Mouse (Mus musculus) left cerebral cortex, postnatal 14 days (tissue): ENCODE data around the gene Ep300. TPM values are rescaled to one million over a fixed set of nuclear protein-coding genes. Genes with fewer than 3 reads are reported as not detected.

Experiments used
- DNase-seq, 2 experiments: peaks; one replicate each; pipeline ENCODE4 v3.0.0; 2021 to 2022; ENCODE audit warnings: low spot score in 2 of 2, mixed read lengths in 1 of 2
- intact Hi-C: fragments of 180-260 bp; cut with DNase I; formaldehyde crosslinking; loops from one replicate; pipeline ENCODE4 v1.15.1; 2025
- long read RNA-seq, 2 experiments: library from polyadenylated mRNA; stranded (forward); transcript quantifications; one replicate each; pipeline ENCODE4 v2.0.0; 2021
- total RNA-seq, 2 experiments: library from RNA; stranded (reverse); gene quantifications; 2 replicates each; pipeline ENCODE4 v1.2.3; 2021

Ep300 gene
- 10 to 100 TPM; 57.9 to 58.3 TPM for total RNA-seq
- long read RNA-seq, experiment 1, partial matches to known transcripts = 0 of 12 reads
- long read RNA-seq, experiment 1, other reads (novel, unspliced or antisense) = 10 of 12 reads
- long read RNA-seq, experiment 2, partial matches to known transcripts = 0 of 7 reads
- long read RNA-seq, experiment 2, other reads (novel, unspliced or antisense) = 7 of 7 reads

DNA sequence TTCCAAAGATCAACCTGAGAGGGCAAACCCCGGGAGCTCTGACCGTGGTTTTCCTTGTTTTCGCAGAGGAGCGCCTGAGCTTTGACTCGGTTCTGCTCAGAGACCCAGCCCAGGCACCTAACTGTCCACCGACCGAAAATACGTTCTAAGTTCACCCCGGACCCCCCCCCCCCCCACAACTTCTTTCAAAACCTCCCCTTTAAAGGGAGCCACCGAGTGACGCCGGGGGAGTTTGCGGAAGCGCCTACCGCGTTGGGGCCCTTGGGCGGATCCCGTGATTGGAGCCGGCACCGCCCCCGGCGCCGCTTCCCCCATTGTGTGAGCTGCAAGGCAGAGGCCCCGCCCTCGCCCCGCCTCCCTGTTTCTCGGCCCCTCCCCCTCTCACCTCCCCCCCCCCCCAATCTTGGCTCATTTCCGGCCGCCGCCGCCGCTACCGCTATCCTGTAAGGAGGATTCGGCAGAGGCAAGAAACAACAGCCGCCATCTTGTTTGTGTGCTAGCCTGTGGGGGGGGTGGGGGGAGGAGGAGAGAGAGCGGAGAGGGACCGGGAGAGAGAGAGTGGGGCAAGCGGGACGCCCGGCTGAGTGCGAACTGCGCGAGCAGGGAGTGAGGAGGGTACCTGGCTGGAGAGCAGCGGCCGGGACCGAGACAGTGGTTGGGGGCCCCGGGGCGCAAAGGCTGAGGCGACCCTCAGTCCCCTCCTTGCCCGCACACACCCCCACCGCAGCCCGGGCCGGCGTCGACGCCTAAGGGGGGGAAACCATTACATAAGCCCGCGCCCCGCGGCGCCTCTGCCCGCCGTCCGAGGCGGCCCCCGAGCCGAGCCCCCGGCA is at the start of gene Ep300:
Gene Ep300 (plus strand): TSS at position 439 of the 833 bp plus-strand sequence.
- DNase-seq = peak; percentile 98
- intact Hi-C loops = loop anchor here (2.0 kb wide), 2 partner anchors 62 to 118 kb away; partner anchors contain the start of gene Rbx1

DNA sequence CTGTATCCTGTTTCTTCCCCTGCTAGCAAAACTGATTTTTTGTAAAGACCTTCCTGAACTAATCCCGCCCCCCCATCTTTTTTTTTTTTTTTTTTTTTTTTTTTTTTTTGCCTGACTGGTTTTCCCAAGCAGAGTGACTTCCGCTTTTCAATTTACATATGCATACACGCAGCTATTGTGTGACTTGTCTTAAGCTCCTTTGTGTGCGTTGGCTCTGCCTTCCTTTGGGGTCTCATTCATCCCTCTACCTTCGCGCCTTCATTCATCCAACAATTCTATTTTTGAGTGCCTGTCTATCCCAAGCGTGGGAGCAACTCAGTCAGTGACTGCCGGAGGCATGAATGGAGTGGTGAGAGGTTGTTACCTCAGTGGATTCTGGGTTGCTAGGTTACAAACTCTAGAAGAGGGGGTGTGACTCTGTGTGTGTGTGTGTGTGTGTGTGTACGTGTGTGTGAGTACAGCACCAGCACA is 49.2 kb upstream of the Ep300 start:
- peak; percentile 78 to 92 for DNase-seq
- intact Hi-C loops = no loop called here

DNA sequence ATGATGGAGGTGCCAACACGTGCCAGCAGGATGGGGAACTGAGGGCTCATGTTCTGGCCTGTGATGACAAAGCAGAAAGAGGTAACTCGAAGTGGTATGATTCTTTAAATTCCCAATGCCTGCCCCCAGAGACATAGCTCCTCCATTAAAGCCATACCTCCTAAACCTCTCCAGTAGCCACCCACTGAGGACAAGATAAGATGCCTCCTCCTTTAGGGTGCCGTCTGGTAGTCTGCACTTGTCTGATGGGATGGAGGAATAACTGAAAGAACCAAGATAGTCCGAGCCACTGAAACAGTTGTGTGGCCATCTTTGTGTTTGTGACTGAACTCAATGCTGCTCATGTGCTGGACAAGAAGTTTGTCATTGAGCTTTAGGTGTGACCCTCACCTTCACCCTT is 47.0 kb upstream of the Ep300 start:
- intact Hi-C loops = no loop called here
- no peak for DNase-seq

DNA sequence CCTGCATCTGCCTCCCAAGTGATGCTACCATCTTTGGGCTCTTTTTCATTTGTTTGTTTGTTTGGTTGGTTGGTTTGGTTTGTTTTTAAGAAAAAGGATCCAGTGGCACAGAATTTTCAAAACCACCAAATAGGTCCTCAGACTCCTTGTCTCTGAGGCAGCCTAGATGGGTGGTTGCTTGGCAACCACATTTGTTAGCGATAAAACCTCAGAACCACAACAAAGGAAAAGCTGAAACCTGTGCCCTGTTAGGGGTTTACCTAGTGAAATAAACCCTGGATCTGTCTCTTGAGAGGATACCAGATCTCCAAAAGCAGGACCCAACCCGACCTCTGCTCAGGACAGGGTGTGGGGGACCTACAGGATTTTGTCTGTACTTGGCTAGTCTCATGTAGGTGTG is 45.6 kb upstream of the Ep300 start:
- intact Hi-C loops = no loop called here
- DNase-seq = no peak

GRCm38 (mm10) chr15:81544916-81545315 is 40.2 kb upstream of the Ep300 start:
- no peak for DNase-seq
- intact Hi-C loops = no loop called here

DNA sequence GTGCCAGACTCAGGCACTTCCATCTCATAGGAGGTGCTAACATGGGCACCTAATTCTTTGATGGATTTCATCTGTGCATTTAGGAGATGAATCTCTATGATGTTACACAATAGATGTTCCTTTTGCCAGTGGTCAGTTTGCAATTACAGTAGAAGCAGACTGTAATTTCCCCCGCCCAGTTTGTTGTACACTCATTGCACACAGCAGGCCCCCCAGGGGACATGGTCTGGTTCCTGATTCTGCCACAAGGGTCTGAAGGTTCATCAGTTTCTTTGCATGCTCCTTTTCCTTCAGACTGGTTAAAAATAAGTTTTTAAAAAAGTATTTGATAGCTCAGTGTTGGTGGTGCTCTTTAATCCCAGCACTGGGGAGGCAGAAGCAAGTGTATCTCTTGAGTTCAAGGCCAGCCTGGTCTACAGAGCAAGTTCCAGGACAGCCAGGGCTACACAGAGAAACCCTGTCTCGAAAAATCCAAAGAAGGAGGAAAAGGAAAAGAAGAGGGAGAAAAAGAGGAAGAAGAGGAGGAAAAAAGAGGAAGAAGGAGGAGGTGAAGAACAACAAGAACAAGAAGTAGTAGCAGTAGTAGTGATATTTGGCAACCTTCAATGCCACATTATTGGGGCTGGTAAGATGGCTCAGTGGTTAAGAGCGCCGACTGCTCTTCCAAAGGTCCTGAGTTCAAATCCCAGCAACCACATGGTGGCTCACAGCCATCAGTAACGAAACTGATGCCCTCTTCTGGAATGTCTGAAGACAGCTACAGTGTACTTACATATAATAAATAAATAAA is 39.6 kb upstream of the Ep300 start:
- no peak for DNase-seq
- intact Hi-C loops = no loop called here

DNA sequence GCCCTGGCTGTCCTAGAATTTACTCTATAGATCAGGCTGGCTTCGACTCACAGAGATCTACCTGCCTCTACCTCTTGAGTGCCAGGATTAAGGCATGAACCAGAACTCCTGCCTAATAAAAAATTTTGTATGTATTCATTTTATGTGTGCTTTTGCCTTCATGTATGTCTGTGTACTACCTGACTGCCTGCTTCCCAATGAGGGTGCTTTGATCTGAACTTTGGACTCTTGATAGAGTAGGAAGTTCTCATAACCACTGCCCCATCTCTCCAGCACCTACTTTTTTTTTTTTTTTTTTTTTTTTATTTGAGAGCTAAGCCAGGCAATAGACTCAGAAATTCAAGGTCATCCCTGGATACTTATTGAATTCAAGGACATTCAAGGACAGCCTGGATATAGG is 31.7 kb upstream of the Ep300 start:
- intact Hi-C loops = no loop called here
- DNase-seq = no peak

DNA sequence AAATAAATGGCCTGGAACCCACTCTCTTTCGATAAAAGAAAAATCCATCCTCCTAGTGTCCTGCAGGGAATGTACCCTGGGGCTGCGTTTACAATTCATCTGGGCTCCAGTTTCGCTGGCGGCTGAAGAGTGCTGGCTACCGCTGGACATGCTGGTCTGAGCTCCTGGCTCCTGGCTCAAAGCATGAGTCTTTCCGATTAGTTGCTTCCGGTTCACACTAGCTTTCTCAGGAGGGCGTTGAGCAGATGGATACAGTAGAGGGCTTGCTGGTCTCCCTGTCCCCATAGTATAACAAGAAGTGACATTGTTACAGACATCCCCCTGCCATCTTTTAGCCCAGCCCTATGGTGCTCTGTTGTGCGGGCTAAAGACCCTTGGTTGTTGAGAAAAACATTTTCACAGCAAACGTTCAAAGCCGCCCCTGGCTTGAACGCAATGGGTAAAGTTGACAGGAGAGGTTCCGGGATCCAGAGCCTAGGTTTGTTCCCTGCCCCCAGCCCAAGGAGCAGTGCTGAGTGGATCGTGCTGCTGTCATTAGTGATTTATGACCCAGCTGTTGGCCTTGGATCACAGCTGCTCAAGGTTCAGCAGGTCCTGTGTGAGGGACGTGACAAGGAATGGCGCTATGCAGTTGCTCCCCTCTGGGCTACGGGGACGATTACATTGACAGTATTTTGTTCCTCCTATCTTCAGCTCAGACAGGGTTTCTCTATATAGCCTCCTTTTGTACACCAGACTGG is 30.4 kb upstream of the Ep300 start:
- no peak for DNase-seq
- intact Hi-C loops = no loop called here

DNA sequence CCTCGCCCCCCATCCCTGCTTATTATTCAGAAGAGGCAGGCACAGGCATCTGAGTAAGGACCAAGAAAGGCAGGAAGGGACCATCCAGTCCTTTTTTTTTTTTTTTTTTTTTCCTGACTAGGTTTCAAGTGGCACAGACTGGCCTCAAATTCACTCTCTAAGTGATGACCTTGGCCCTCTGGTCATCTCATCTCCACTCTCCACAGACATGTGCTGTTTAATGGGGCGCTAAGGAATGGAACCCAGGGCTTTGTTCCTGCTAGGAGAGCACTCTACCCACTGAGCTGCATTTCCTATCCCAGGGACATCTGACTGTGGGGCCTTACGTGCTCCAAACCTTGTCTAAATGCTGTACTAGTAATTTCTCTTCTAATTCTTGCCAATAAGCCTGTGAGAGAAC is 29.2 kb upstream of the Ep300 start:
- intact Hi-C loops = no loop called here
- DNase-seq = no peak

DNA sequence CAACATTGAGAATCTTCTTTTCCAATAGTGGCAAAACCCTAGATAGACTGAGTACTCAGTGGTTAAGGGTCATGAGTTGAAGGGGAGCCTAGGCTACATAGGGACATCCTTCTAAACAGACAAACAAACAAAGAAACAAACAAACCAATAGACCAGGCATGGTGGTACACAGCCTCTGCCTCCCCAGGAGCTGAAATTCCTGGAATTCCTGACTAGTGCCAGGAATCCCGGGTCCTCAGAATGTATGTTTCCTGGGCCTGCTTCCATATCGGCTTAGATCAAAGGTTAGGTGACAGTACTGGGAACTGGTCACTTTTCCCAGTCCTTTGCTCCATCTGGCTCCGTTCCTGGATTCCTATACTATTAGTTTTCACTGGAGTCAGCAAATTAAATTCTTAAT is 23.6 kb upstream of the Ep300 start:
- intact Hi-C loops = no loop called here
- DNase-seq = no peak

GRCm38 (mm10) chr15:81561996-81562395 is 23.2 kb upstream of the Ep300 start:
- no peak for DNase-seq
- intact Hi-C loops = no loop called here

DNA sequence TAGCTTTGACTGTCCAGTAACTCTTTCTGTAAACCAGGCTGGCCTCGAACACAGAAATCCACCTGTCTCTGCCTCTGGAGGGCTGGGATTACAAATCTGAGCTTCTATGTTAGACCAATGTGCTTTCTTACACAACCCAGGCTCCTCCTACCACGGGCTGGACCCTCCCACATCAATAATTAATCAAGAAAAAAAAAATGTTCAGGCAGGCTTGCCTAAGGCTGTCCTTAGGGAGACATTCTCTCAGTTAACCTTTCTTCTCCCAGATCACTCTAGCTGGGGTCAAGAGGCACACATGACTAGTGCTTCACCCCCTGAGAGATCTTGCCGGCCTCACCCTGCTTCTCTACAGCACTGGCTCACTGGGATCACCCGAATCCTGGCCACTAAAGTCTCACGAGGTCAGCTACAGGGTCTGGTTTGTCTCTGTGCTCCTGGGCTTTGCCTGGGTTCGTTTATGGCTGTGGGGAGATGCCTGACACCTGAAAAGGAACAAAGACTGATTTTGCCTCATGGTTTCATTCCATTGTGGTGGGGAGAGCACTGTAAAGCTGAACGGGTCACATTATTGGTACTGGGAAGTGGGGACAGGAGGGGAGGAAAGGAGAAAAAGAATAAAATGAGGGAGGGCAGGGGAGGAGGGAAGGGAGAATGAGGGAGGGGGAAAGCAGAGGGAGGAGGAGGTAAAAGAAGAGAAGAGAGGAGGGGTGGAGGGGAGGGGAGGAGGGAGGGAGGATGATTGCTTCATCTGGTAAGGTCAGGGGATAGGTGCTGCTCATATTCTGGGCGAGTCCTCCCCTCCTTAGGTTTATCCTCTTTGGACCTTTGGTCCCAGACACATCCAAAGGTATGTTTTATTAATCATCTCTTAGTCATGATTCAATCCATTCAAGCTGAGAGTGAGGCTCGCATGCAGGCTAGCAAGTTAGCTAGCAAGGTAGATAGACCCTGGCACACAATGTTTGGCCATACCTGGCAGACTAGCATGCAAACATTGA is 22.4 kb upstream of the Ep300 start:
- intact Hi-C loops = no loop called here
- DNase-seq = no peak

DNA sequence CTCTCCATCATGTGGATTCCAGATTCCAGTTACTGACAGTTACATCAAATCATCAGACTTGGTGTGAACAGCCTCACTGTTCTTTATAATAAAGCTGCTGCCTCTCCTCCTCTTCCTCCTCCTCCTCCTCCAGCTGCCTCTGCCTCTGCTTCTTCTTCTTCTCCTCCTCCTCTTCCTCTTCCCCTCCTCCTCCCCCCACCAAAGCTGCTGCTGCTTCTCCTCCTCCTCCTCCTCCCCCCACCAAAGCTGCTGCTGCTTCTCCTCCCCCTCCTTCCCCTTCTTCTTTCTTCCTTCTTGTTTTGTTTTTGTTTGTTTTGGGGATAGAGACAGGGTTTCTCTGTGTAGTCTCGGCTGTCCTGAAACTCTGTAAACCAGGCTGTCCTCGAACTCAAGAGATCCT is 17.1 kb upstream of the Ep300 start:
- DNase-seq = no peak
- intact Hi-C loops = no loop called here

DNA sequence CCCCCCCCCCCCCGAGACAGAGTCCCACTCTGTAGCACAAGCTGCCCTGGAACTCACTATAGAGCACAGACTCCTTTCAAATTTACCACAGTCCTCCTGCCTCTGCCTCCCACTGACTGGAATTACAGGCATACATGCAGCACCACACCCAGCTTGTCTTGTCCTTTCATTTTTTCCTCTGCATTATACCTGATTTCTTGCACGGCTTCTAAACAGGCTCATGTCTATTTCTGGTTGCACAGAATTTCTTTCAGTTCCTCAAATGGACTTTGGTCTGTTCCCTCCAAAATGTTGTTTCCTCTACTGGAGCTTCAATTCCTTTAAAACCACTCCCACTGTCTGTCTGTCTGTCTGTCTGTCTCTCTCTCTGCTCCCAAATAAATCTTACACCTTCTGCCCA is 16.6 kb upstream of the Ep300 start:
- DNase-seq = peak in 1 of 2 experiments; percentile 25
- intact Hi-C loops = no loop called here

DNA sequence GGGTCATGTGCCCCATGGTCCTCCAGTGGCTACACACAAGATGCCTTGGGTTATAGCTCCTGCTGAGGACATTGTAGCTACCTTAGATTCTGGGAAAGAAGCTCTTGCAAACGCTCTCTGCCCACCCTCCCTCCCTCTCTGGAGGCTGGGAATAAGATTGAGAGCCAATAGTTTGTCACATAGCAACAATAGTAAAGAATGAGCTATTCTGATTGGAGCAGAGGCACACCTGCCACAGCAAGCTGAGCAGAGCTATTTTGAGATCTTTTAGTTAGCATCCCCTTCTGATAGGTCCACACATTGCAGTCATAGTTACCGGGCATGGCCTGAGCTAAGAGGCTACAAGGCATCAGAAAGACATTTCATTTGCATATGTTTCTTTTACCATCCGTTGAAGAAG is 8.2 kb upstream of the Ep300 start:
- intact Hi-C loops = no loop called here
- peak; percentile 26 to 76 for DNase-seq

- no peak for DNase-seq
- intact Hi-C loops = no loop called here
Measured at GRCm38 (mm10) chr15:81577743-81578165, 7.4 kb upstream of the Ep300 start.

DNA sequence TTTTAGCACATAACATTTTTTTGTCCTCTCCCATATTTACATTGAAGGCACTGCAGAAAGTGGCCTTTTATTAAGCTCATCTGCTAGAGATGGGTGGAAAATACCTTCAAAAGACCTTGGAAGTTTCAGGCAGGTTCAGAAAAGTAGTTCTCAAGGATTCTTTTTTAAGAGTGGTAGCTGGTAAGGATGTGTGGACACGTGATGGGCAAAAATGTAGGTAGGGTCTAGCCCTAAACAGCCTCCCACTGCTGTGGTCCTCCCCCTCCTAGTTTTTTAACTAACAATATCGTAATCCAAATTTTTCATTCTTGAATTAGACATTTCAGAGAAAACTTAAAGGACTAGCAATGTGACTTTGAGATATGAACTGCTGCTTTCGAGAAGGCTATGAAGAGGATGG is 685 bp upstream of the Ep300 start:
- DNase-seq = peak in 1 of 2 experiments; percentile 9
- intact Hi-C loops = loop anchor here (2.0 kb wide), 2 partner anchors 62 to 118 kb away; partner anchors contain the start of gene Rbx1

GRCm38 (mm10) chr15:81585746-81586461 is 753 bp downstream of the Ep300 start:
- intact Hi-C loops = loop anchor here (2.0 kb wide), 2 partner anchors 63 to 119 kb away; partner anchors contain the start of gene Rbx1
- peak; percentile 81 to 83 for DNase-seq
